Mouse (Mus musculus): ENCODE data around the gene Vegfa. TPM values are rescaled to one million over a fixed set of nuclear protein-coding genes. Genes with fewer than 3 reads are reported as not detected.

The Vegfa gene
- polyA plus RNA-seq (2015; fragmentation: Nextera tagmentation; extraction: Ambion mirVana), result 4.1 TPM in 2 replicates

DNA sequence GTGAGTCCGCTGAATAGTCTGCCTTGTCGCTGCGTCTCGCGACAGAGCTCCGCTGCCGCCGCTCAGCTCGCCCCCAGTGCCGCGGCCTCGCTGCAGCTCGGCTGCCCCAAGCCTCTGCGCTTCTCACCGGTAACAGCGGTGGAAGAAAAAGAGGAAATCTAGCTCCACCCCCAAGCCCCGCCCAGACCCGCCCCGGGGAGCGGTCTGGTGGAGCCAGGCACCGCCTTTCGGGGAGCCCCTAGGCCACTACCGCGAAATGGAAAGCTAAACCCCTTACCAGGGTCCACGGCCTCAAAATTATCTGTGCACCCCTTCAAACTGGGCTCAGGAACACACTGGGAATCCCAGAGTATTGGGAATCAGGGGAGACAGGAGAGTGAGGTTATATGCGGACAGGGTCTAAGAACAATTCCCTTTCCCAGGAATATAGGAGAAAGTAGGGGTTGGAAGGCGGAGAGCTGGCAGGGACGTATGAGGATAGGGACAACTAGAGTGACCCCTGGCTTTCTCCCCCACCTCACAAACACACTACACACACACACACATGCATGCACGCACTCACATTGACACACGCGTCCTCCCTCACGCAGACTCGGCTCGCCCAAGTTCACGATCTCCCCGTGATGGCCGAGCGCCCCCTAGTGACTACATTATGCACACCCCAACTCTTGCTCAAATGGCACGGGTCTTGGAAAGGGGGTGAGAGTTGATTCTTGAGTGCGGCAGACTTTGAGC lies at the start of gene Vegfa:
TSS of gene Vegfa (minus strand) at position 113 of the 735 bp plus-strand sequence.

Other genes starting within 250 kb of the Vegfa start
- 154 and 170 TPM in 2 replicates for gene Mrps18a, start 78.6 kb upstream of the Vegfa start, polyA plus RNA-seq (2015; fragmentation: Nextera tagmentation; extraction: Ambion mirVana)
- gene Rsph9, start 111.8 kb upstream of the Vegfa start, polyA plus RNA-seq (2015; fragmentation: Nextera tagmentation; extraction: Ambion mirVana), result 68.4 and 71.7 TPM in 2 replicates
- 19.2 and 19.4 TPM in 2 replicates for gene Mad2l1bp, start 121.2 kb upstream of the Vegfa start, polyA plus RNA-seq (2015; fragmentation: Nextera tagmentation; extraction: Ambion mirVana)
- 24.7 and 30.6 TPM in 2 replicates for gene Gtpbp2, start 128.7 kb upstream of the Vegfa start, polyA plus RNA-seq (2015; fragmentation: Nextera tagmentation; extraction: Ambion mirVana)
- 5.2 and 5.6 TPM in 2 replicates for gene Polh, start 170.3 kb upstream of the Vegfa start, polyA plus RNA-seq (2015; fragmentation: Nextera tagmentation; extraction: Ambion mirVana)
- gene Xpo5, start 170.4 kb upstream of the Vegfa start, polyA plus RNA-seq (2015; fragmentation: Nextera tagmentation; extraction: Ambion mirVana), result 20.0 and 21.7 TPM in 2 replicates
- gene Polr1c, start 215.7 kb upstream of the Vegfa start, polyA plus RNA-seq (2015; fragmentation: Nextera tagmentation; extraction: Ambion mirVana), result 62.8 and 66.8 TPM in 2 replicates
- gene Yipf3, start 215.7 kb upstream of the Vegfa start, polyA plus RNA-seq (2015; fragmentation: Nextera tagmentation; extraction: Ambion mirVana), result 84.4 and 99.9 TPM in 2 replicates
- 24.2 and 26.1 TPM in 2 replicates for gene Lrrc73, start 221.2 kb upstream of the Vegfa start, polyA plus RNA-seq (2015; fragmentation: Nextera tagmentation; extraction: Ambion mirVana)

Data from neural tube, postnatal 0 days (tissue).